Mouse (Mus musculus) subcutaneous adipose tissue, adult 2 months (tissue): Measurements from ENCODE around the gene Tmem63b. TPM values are rescaled to one million over a fixed set of nuclear protein-coding genes. Genes with fewer than 3 reads are reported as not detected.

ENCODE experiments used
- polyA plus RNA-seq: library from polyadenylated mRNA; depleted of rRNA; stranded (reverse); fragments of >200 nt; gene quantifications from 2 replicates; pipeline ENCODE4 v1.2.3, GENCODE M21; 2012; ENCODE audit warnings: low replicate concordance; rRNA removed

Gene Tmem63b
- 61.9 and 66.0 TPM in 2 replicates for polyA plus RNA-seq

GRCm38 (mm10) chr17:45686716-45687115 is at the start of gene Tmem63b:
TSS of gene Tmem63b (minus strand) at chr17:45686905.

GRCm38 (mm10) chr17:45733735-45734301 is 47.1 kb upstream of the Tmem63b start, which contains the start of gene 1600014C23Rik:
TSS of gene 1600014C23Rik (minus strand) at chr17:45733844.

GRCm38 (mm10) chr17:45686093-45686619 is 549 bp downstream of the Tmem63b start, which contains the start of gene Mrpl14:
TSS of gene Mrpl14 (plus strand) at chr17:45686322.

GRCm38 (mm10) chr17:45659225-45659624 is 27.5 kb downstream of the Tmem63b start, which contains the start of gene Capn11:
TSS of gene Capn11 (minus strand) at chr17:45659325.

Other genes starting within 250 kb of the Tmem63b start
- gene Spats1, start 211.5 kb downstream of the Tmem63b start, polyA plus RNA-seq = 0.10 and 0.14 TPM in 2 replicates
- 13.0 and 20.0 TPM in 2 replicates for gene Aars2, start 180.1 kb downstream of the Tmem63b start, polyA plus RNA-seq
- gene Tcte1, start 163.5 kb downstream of the Tmem63b start, polyA plus RNA-seq = not detected in 2 replicates
- gene Tmem151b, start 137.2 kb downstream of the Tmem63b start, polyA plus RNA-seq = 0.10 and 1.3 TPM in 2 replicates
- gene Nfkbie, start 131.2 kb downstream of the Tmem63b start, polyA plus RNA-seq = 4.5 and 7.6 TPM in 2 replicates
- 116 and 166 TPM in 2 replicates for gene Slc35b2, start 123.0 kb downstream of the Tmem63b start, polyA plus RNA-seq
- 397 and 776 TPM in 2 replicates for gene Hsp90ab1, start 113.6 kb downstream of the Tmem63b start, polyA plus RNA-seq
- gene Slc29a1, start 87.3 kb downstream of the Tmem63b start, polyA plus RNA-seq = 83.9 and 195 TPM in 2 replicates
- not detected in 2 replicates for gene Mymx, start 84.8 kb downstream of the Tmem63b start, polyA plus RNA-seq
- gene Capn11, start 27.6 kb downstream of the Tmem63b start, polyA plus RNA-seq = 0.06 TPM in 1 of 2 replicates, not detected in the other
- 114 and 123 TPM in 2 replicates for gene Mrpl14, start 583 bp downstream of the Tmem63b start, polyA plus RNA-seq
- not detected in 2 replicates for gene 1600014C23Rik, start 46.9 kb upstream of the Tmem63b start, polyA plus RNA-seq